Mouse (Mus musculus) CD4-positive, CD25-positive, alpha-beta regulatory T cell, adult 4 months (primary cell): Measurements from ENCODE around the gene Izumo4. TPM values are rescaled to one million over a fixed set of nuclear protein-coding genes. Genes with fewer than 3 reads are reported as not detected.

ENCODE experiments used
- ATAC-seq: one replicate; pipeline ENCODE4 v1.8.0; 2017
- polyA plus RNA-seq, 2 experiments: library from polyadenylated mRNA; unstranded; fragments of 100-300 nt; shearing (Covaris generic); gene quantifications; one replicate each; pipeline ENCODE4 v1.2.1; 2017

Izumo4 gene
- polyA plus RNA-seq, 2 experiments from 2014 or later = 89.2 to 116 TPM

DNA sequence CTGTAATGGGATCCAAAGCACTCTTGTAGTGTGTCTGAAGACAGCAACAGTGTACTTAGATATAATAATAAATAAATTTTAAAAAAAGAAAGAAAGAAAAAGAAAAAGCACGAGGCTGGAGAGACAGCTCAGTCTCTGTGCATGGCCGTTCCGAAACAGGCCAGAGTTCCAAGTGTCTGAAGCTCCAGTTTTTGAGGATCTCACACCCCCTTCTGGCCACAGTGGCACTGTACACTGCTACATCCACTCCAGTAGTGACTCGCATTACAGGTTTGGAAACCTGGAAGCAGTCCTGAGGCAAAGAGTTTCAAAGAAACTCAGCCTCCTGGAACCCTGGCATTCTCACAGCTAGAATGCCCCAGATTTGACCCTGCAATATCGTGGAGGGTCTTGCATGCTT is 14.1 kb upstream of the Izumo4 start:
- peak; percentile 28 for ATAC-seq

DNA sequence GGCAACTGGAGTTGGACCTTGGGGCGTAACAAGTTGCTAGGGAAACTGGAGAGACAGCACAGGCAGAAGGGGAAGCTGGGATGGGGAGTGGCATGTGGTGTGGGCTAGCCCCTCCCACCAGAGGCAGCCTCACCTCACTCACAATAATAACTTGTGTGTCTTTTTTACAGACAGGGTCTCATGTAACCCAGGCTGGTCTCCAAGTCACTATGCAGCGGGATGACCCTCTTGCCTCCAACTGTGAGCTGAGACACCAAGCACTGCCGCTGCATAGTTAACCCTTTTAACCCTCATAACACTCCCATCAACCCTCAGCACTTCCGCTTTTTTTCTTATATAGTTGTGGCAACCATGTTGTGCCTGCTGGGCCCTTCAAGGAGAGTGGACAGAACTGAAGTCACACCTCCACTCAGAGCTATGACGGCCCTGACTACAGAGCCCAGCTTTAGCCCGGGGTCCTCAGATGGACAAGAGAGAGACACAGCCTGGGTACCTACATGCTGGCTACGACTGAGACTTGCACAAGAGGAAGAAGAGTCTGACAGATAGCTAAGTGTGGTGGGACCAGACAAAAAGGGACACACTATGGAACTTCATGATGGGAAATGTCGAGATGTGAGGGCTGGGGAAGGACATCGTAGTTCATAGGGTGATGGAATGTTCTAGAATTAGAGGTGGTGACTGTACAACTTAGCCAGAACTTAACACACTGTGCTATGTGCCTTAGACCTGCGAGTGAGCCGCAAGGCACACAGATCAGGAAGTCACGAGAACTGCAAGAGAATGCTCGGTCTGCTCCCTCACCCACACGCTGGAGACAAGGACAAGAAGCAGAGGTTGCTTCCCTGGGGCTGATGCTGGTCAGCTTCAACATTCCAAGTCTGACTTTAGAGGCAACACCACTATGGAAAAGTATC is 9.5 kb upstream of the Izumo4 start:
- peak; percentile 14 for ATAC-seq

DNA sequence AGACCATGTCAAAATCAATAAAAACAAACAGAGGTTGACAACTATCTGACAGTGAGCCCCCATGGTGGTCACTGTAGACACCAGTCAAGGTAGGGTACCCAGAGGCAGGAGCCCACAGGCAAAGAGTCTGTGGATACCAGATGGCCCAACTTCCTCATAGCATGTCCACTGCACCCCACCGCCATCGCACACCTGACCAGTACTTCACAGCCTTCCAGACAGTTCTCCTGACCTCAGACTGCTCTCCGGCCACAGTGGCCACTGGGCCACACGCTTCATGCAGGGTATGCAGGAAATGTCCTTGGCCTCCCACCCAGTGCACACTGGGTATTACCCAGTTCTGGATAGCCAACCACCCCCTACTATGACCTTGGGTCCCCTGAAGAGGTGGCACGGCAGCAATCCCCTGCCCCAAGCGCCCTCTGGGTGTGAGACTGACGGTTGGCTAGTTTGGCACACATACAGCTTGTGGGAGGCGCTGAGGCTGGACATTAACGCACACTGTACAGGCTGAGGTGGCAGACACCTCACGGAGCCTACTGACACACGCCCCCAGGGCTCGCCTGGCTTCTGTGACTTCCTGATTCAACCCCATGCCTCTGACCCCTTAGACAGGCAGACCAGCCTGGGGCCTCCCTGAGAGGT is 8.5 kb upstream of the Izumo4 start:
- no peak for ATAC-seq

DNA sequence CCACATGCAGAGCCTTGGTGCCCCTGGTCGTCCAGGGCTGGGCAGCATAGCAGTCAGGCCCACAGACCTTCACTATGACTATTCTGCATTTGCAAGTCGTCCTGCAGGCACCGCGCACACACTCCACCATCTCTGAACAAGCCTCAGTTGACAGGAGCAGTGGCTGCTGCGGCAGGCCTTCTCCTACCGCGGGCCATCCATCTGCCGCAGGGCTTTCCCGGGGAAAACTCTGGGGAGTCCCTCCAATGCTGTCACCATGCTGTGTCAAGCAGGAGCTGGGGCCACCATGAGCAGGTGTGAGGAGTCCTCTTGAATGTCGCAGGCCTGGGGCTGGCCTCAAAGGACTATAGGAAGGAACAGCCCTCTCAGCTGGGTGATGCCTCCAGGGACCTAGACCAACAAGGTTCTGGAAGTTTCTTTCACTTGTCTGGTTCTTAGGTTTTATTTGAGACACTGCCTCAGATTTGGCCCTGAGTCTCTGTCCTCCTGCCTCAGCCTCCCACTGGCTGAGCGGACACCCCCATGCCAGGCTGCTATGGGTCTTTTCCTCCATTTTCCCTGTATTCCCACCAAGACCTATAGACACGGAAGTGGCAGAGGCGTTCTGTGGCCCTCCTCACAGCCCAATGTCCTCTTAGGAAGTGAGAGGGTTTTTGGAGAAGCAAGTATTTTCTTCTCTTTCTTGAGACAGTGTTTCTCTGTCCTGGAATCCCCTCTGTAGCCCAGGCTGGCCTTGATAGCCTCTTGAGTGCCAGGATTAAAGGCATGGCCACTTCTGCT is 7.6 kb upstream of the Izumo4 start:
- no peak for ATAC-seq

GRCm38 (mm10) chr10:80695186-80695585 is 6.8 kb upstream of the Izumo4 start:
- ATAC-seq = peak; percentile 82

- ATAC-seq = peak; percentile 3
Measured at GRCm38 (mm10) chr10:80695801-80696501, 6.0 kb upstream of the Izumo4 start.

- ATAC-seq = no peak
Measured at GRCm38 (mm10) chr10:80696502-80697392, 5.2 kb upstream of the Izumo4 start.

DNA sequence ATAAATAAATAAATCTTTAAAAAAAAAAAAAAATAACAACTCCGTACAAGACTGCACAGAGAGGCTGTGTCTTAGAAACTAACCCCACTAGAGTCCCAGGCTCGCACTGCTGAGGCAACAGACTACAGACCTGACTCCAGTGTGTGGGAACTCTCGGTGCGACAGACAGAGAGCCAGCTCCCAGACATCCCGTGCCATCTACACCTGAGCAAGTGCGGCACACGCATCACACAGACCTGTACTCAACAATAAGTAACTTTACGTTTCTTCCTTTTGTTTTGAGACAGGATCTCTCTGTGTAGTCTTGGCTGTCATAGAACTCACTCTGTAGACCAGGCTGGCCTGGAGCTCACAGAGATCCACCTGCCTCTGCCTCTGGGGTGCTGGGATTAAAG is 4.6 kb upstream of the Izumo4 start:
- no peak for ATAC-seq

- ATAC-seq = no peak
Measured at GRCm38 (mm10) chr10:80697812-80698211, 4.2 kb upstream of the Izumo4 start.

DNA sequence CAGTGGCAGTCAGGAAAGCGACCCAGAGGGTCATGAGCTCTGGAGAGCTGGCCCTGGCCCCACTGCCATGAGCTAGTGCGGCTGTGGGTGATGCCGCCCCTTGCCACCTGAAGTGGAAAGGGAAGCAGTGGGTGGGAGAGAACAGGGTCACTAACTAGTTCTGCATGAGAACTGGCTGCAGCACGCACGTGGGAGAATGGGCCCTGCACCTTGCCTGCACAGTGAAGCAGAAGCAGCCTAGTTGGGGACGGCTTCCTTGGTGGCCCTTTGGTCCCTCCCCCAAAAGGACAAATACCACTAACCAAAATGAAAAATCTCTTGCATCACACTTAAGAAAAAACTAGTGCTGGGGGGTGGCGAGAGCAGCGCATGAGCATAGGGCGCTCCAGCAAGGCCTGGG is 3.4 kb upstream of the Izumo4 start:
- no peak for ATAC-seq

GRCm38 (mm10) chr10:80700038-80700504 is 1.9 kb upstream of the Izumo4 start:
- no peak for ATAC-seq

DNA sequence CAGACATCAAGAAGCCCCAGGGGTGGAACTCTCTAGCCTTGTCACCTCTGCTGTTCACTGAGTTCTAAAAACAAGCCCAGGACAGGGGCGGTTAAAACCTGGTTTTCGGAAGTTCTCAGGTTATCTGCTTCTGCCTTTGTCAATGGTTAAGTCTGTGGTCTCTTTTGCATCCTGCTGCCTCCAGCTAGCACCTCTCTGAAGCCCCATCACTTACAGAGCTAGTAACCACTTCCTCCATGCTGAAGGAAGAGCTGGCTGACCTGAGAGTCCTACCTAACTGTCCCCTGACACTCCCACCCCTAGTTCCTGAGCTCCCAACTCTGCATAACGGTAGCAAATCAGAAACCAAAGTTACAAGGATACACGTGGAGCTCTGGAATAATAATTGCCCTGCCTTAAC is 1.3 kb upstream of the Izumo4 start:
- ATAC-seq = peak; percentile 40

- peak; percentile 47 for ATAC-seq
Measured at GRCm38 (mm10) chr10:80702536-80703390, 779 bp downstream of the Izumo4 start.

- no peak for ATAC-seq
Measured at GRCm38 (mm10) chr10:80703643-80704042, 1.7 kb downstream of the Izumo4 start.

GRCm38 (mm10) chr10:80704418-80704817 is 2.4 kb downstream of the Izumo4 start:
- no peak for ATAC-seq

DNA sequence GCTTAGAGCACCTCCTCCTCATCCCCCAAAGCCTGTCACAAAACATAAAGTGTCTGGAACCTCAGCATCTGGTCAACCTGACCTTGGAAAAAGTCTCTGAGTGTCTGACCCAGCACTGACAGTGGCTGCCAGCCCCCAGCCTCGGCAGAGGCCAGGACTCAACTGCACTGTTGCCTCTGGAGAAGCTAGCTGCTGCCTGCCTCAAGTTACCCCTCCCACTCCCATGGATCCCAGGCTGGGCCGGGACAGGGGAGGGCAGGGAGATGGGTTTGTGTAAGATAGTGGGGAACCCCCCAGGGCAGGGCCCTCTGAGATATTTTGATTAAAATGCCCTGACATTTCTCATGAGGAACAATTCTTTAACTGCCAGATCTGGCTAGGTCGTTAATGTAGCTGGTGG is 3.0 kb downstream of the Izumo4 start:
- ATAC-seq = no peak

DNA sequence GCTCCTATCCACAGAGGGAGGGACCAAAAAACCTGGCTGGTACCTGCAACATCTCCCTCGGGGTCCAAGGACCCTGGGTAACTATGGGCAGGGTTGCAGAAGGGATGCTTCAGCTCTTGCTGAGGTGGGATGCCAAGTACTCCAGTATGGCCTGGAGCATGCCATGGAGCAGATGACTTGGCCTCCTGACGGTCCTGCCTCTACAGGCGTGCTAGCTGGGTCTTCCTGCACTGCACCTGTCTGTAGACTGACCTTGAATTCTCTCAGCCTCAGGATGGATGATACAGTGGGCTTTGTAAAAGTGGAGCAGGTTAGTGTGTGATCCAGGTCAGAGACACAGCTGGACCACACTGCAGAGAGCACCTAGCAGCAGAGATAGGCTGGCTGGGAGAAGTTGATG is 3.5 kb downstream of the Izumo4 start:
- no peak for ATAC-seq

DNA sequence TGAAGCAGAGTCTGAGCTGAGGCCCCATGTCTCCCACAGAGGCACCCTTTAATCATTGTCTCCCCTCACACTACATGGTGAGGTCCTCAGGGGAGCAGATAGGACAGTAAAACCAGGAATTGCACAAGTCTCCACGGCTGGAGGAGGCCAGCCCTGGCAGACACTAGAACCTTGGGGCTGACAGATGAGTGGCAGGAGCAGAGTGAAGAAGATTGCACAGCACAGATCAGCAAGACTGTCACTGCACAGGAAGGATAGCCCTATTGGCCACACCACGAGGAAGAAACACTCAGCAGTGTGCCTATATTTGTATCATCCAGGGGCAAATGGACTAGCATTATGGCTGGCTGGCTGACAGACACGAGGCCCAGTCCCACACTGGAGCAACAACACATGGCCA is 8.8 kb downstream of the Izumo4 start:
- no peak for ATAC-seq

DNA sequence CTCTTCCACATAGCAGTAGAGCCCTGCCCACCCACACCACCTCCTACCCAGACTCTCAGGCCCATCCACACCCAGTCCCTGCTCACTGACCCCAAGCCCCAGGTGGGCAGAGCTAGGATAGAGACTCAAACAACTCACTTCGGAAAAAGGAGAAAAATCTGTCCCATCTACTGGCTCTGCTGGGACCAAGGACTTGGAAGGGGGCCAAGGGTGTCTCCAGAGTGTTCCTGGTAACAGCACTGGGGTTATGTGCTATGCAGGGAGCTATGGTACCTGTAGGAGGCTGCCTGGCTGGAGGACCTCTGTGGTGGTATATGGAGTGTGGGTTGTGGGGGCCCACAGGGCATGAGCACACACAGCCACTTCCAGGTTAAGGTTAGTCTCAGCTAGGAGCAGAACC is 15.3 kb downstream of the Izumo4 start:
- no peak for ATAC-seq

DNA sequence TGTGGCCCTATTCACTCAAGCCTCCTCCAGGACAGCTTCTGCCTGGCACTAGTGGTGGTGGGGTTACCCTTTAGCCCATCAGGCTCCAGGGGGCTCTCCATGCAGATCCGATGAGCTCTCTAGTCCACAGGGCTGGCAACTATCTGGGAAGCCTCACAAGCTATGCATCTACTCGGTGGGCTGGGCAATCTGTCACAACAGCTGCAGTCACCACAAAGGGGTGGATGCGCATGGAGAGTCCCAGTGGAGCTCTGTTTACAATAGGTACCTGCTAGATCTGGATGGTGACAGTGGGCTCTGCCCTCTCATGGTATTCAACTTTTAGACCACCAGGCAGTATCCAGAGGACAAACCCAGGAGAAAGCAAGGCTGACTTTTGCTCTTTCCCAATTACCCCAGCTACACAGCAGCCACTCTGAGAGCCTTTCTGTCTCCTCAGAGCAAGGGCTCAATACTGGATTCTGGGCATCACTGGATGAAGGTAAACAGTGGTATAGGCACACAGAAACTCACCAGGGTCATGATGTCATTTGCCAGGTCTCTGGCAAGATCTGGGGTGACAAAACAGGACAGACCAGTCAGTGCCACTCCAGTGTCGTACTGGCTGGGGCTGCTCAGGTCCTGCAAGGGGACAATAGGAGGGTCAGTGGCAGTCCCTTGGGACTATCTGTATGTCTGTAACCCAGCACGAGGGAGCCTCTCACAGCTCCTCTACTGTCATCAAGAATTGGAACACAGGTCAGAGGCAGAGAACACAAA is 25.6 kb downstream of the Izumo4 start:
- no peak for ATAC-seq
